Mouse (Mus musculus) hindbrain, embryonic 16.5 days (tissue): ENCODE measurements around the gene Sema4f. TPM values are rescaled to one million over a fixed set of nuclear protein-coding genes. Genes with fewer than 3 reads are reported as not detected.

Experiments used
- ATAC-seq: fragments of 200-750 bp; cut with Nextera tagmentation; 2 replicates; pipeline ENCODE4 v1.8.0; 2017; ENCODE audit warnings: moderate TSS enrichment, moderate library complexity
- H3K27ac ChIP-seq: fragments of 300-500 bp; sonication (generic); 2 replicates; pipeline ENCODE4 v1.5.1; 2014; ENCODE audit warnings: low read depth, mild to moderate bottlenecking, control low read depth, low read length, moderate library complexity
- H3K27me3 ChIP-seq: fragments of 300-500 bp; sonication (generic); replicated peaks from 2 replicates; pipeline ENCODE4 v1.6.1; 2014; ENCODE audit warnings: low read length; ENCODE audit not compliant: control insufficient read depth, insufficient read depth
- H3K36me3 ChIP-seq: fragments of 300-500 bp; sonication (generic); 2 replicates; pipeline ENCODE4 v1.6.1; 2014; ENCODE audit warnings: mild to moderate bottlenecking, low read length, moderate library complexity, mixed read lengths; ENCODE audit not compliant: control insufficient read depth, insufficient read depth
- H3K4me1 ChIP-seq: fragments of 300-500 bp; sonication (generic); 2 replicates; pipeline ENCODE4 v1.6.1; 2014; ENCODE audit warnings: low read depth, low read length; ENCODE audit not compliant: control insufficient read depth, insufficient read depth
- H3K4me2 ChIP-seq: fragments of 300-500 bp; sonication (generic); 2 replicates; pipeline ENCODE4 v1.6.1; 2014; ENCODE audit warnings: mild to moderate bottlenecking, low read length, control low read depth, moderate library complexity
- H3K4me3 ChIP-seq: fragments of 300-500 bp; sonication (generic); 2 replicates; pipeline ENCODE4 v1.5.1; 2014; ENCODE audit warnings: mild to moderate bottlenecking, low read length, control low read depth, moderate library complexity
- H3K9ac ChIP-seq: fragments of 300-500 bp; sonication (generic); 2 replicates; pipeline ENCODE4 v1.6.1; 2014; ENCODE audit warnings: low read depth, mild to moderate bottlenecking, control low read depth, low read length, moderate library complexity
- H3K9me3 ChIP-seq: fragments of 300-500 bp; sonication (generic); 2 replicates; pipeline ENCODE4 v1.6.1; 2014; ENCODE audit warnings: mild to moderate bottlenecking, low read length, moderate library complexity; ENCODE audit not compliant: control insufficient read depth
- WGBS: fragments of 180-500 bp; shearing (Covaris S2); extraction: QIAGEN DNeasy Blood & Tissue Kit; methylation state at CpG from one replicate; pipeline ENCODE4 v1.1.7; 2014; 5-methylcytosine and 5-hydroxymethylcytosine counted together
- polyA plus RNA-seq: library from polyadenylated mRNA; unstranded; fragments of >200 nt; fragmentation: Nextera tagmentation; extraction: Ambion mirVana; gene quantifications from 2 replicates; pipeline ENCODE4 v1.2.1, GENCODE M21; 2015

Sema4f gene
- polyA plus RNA-seq, 1 experiment from 2014 or later, result 21.9 TPM

DNA sequence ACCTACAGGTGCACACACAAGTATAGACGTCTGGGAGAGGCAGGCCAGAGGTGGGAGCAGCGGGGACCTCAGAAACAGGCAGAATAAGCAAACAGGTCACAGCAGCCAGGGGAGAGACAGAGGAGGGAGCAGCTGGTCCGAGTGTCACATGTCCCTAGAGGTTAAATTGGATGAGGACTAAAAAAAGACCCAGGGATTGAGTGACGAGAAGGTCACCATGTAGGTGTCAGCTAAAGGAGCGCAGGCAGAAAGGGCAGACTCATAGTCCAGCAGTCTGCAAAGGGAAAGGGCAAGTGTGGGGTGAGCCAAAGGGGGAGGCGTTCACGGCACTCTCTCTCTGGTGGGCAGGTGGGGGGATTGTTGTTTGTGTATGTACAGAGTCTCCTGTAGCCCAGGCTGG is 77.1 kb downstream of the Sema4f start:
- Histone ChIP-seq H3K4me2 (no peak overlapping the region), H3K9me3 (peaks cover 5% of the 10 kb centered on the region; the same call in 1 of the 2 replicates), H3K27me3 (no peaks in the 10 kb centered on the region), H3K4me1 (no peaks in the 10 kb centered on the region), H3K4me3 (no peak overlapping the region), H3K36me3 (no peaks in the 10 kb centered on the region), H3K27ac (no peak overlapping the region), H3K9ac (no peak overlapping the region)
- WGBS, result 45% methylated on average over 7 of the region's 7 CpGs
- ATAC-seq, result no peak

- no peak for ATAC-seq
- H3K9ac ChIP-seq, result no peak overlapping the region
- 66% methylated on average over 3 of the region's 3 CpGs for WGBS
Measured at GRCm38 (mm10) chr6:82862042-82862441, 77.5 kb downstream of the Sema4f start.

More at GRCm38 (mm10) chr6:82862042-82862441, 77.5 kb downstream of the Sema4f start:
- no peaks in the 10 kb centered on the region for H3K4me1 ChIP-seq
- H3K4me3 ChIP-seq, result no peak overlapping the region
- H3K36me3 ChIP-seq, result no peaks in the 10 kb centered on the region
- peaks cover 5% of the 10 kb centered on the region; the same call in 1 of the 2 replicates for H3K9me3 ChIP-seq
- no peaks in the 10 kb centered on the region for H3K27me3 ChIP-seq
- H3K27ac ChIP-seq, result no peak overlapping the region
- no peak overlapping the region for H3K4me2 ChIP-seq

Other genes starting within 250 kb of the Sema4f start
- gene Pole4, start 234.4 kb downstream of the Sema4f start, polyA plus RNA-seq, result 124 and 141 TPM in 2 replicates
- gene Hk2, start 165.3 kb downstream of the Sema4f start, polyA plus RNA-seq, result 3.4 and 4.4 TPM in 2 replicates
- 0.41 TPM in 1 of 2 replicates, not detected in the other for gene M1ap, start 7.1 kb upstream of the Sema4f start, polyA plus RNA-seq
- 2.1 and 2.2 TPM in 2 replicates for gene Dok1, start 93.7 kb upstream of the Sema4f start, polyA plus RNA-seq
- 7.1 and 8.5 TPM in 2 replicates for gene Loxl3, start 94.4 kb upstream of the Sema4f start, polyA plus RNA-seq
- 179 and 193 TPM in 2 replicates for gene Aup1, start 114.8 kb upstream of the Sema4f start, polyA plus RNA-seq
- 85.6 and 88.5 TPM in 2 replicates for gene Htra2, start 115.5 kb upstream of the Sema4f start, polyA plus RNA-seq
- gene Dqx1, start 118.1 kb upstream of the Sema4f start, polyA plus RNA-seq, result 0.28 and 0.71 TPM in 2 replicates
- gene Tlx2, start 130.5 kb upstream of the Sema4f start, polyA plus RNA-seq, result 0.16 and 0.40 TPM in 2 replicates
- gene Pcgf1, start 138.1 kb upstream of the Sema4f start, polyA plus RNA-seq, result 45.2 and 48.8 TPM in 2 replicates
- not detected in 2 replicates for gene Lbx2, start 146.6 kb upstream of the Sema4f start, polyA plus RNA-seq
- gene Ccdc142, start 161.8 kb upstream of the Sema4f start, polyA plus RNA-seq, result 4.2 and 6.1 TPM in 2 replicates
- 4.9 TPM in 2 replicates for gene Gm42688, start 161.8 kb upstream of the Sema4f start, polyA plus RNA-seq
- 107 and 117 TPM in 2 replicates for gene Mrpl53, start 169.3 kb upstream of the Sema4f start, polyA plus RNA-seq
- gene Mogs, start 175.7 kb upstream of the Sema4f start, polyA plus RNA-seq, result 6.4 and 21.1 TPM in 2 replicates
- gene Wbp1, start 181.8 kb upstream of the Sema4f start, polyA plus RNA-seq, result 146 and 148 TPM in 2 replicates
- gene Ino80b, start 185.7 kb upstream of the Sema4f start, polyA plus RNA-seq, result 13.5 and 14.7 TPM in 2 replicates
- gene Rtkn, start 195.7 kb upstream of the Sema4f start, polyA plus RNA-seq, result 18.9 and 20.3 TPM in 2 replicates
- gene Wdr54, start 216.6 kb upstream of the Sema4f start, polyA plus RNA-seq, result 19.3 and 21.1 TPM in 2 replicates
- gene 1700003E16Rik, start 216.6 kb upstream of the Sema4f start, polyA plus RNA-seq, result 11.0 and 12.9 TPM in 2 replicates
- 155 and 167 TPM in 2 replicates for gene Dctn1, start 226.2 kb upstream of the Sema4f start, polyA plus RNA-seq